Comparison of ENCODE assay signal across 8 mouse cellular contexts in the genomic region with DNA sequence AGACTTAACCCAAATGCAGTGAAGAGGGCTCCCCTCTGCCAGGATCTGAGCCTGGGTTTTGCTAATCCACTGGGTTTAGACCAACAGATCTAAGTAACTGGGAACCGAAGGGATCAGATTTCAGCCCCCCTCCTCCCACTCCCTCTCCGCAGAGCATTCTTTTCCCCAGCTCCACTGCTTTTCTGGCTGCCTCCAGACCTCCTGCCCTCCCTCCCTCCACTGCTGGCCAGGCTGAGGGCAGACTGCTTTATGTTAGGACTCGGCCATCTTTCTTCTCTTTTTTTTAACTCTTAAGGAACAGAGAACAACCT.
DNase-seq lines count a peak whose midpoint lies in the region; ATAC-seq and TF ChIP-seq lines count a peak whose summit lies in the region.

No protein-coding gene starts in this region.

- peak overlapping the region; percentile 32; the same call in 1 of the 2 replicates for H3K4me2 ChIP-seq in lung, embryonic 15.5 days
- H3K4me2 ChIP-seq in intestine, embryonic 15.5 days (replicated peaks), result peak overlapping the region; percentile 22; the same call in 1 of the 2 replicates
- no peak overlapping the region for H3K4me2 ChIP-seq in midbrain, embryonic 13.5 days (replicated peaks)

- peaks cover 50% of the 10 kb centered on the region for H3K4me1 ChIP-seq in lung, embryonic 15.5 days
- peaks cover 7% of the 10 kb centered on the region; the same call in 1 of the 2 replicates for H3K4me1 ChIP-seq in embryonic fibroblast, embryonic 13.5 days (ENCODE audit: control insufficient read depth, insufficient read depth, low read length)
- H3K4me1 ChIP-seq in intestine, embryonic 15.5 days (replicated peaks), result peaks cover 46% of the 10 kb centered on the region
- H3K4me1 ChIP-seq in midbrain, embryonic 13.5 days (replicated peaks), result peaks cover 45% of the 10 kb centered on the region

- ATAC-seq in lung, embryonic 15.5 days (ENCODE audit: borderline replicate concordance, extremely low read depth, low FRiP score, low TSS enrichment), result peak; percentile 91
- ATAC-seq in intestine, embryonic 15.5 days, result peak; percentile 78
- peak; percentile 67 for ATAC-seq in midbrain, embryonic 13.5 days

- whole genome bisulfite sequencing in lung, embryonic 15.5 days, result 6% methylated on average over 3 of the region's 3 CpGs
- WGBS in intestine, embryonic 15.5 days, result 11% methylated on average over 3 of the region's 3 CpGs
- 7% methylated on average over 3 of the region's 3 CpGs for WGBS in midbrain, embryonic 13.5 days

- no peaks in the 10 kb centered on the region for H3K36me3 ChIP-seq in lung, embryonic 15.5 days
- H3K36me3 ChIP-seq in intestine, embryonic 15.5 days, result no peaks in the 10 kb centered on the region
- H3K36me3 ChIP-seq in midbrain, embryonic 13.5 days, result peaks cover 8% of the 10 kb centered on the region; the same call in 1 of the 2 replicates

- no peaks in the 10 kb centered on the region for H3K9me3 ChIP-seq in lung, embryonic 15.5 days
- H3K9me3 ChIP-seq in intestine, embryonic 15.5 days, result no peaks in the 10 kb centered on the region
- H3K9me3 ChIP-seq in midbrain, embryonic 13.5 days, result no peaks in the 10 kb centered on the region

- no peaks in the 10 kb centered on the region for H3K27me3 ChIP-seq in lung, embryonic 15.5 days
- no peaks in the 10 kb centered on the region for H3K27me3 ChIP-seq in intestine, embryonic 15.5 days (replicated peaks)
- H3K27me3 ChIP-seq in midbrain, embryonic 13.5 days, result no peaks in the 10 kb centered on the region

- peak; percentile 11; the same call in 1 of the 2 replicates for TF ChIP-seq POLR2A in embryonic fibroblast, embryonic 13.5 days (IDR thresholded peaks at IDR 0.05; ENCODE audit: low read depth, low read length)

- H3K9ac ChIP-seq in lung, embryonic 15.5 days, result no peak overlapping the region
- H3K9ac ChIP-seq in intestine, embryonic 15.5 days, result no peak overlapping the region
- H3K9ac ChIP-seq in midbrain, embryonic 13.5 days (replicated peaks), result 0 out of 2 replicates have a peak overlapping the region, but pooled peaks have one; percentile 14

- TF ChIP-seq CTCF in embryonic fibroblast, embryonic 13.5 days (IDR thresholded peaks at IDR 0.05; ENCODE audit: borderline replicate concordance, insufficient read depth, low read length), result no peak

- H3K4me3 ChIP-seq in lung, embryonic 15.5 days, result no peak overlapping the region
- H3K4me3 ChIP-seq in embryonic fibroblast, embryonic 13.5 days (ENCODE audit: insufficient read depth, low read length), result no peak overlapping the region
- H3K4me3 ChIP-seq in intestine, embryonic 15.5 days (replicated peaks), result no peak overlapping the region
- H3K4me3 ChIP-seq in midbrain, embryonic 13.5 days (replicated peaks), result no peak overlapping the region

- H3K27ac ChIP-seq in lung, embryonic 15.5 days, result peak overlapping the region; percentile 85
- peak overlapping the region; percentile 63 for H3K27ac ChIP-seq in embryonic fibroblast, embryonic 13.5 days (ENCODE audit: insufficient read depth, low read length)
- peak overlapping the region; percentile 82 for H3K27ac ChIP-seq in intestine, embryonic 15.5 days
- H3K27ac ChIP-seq in midbrain, embryonic 13.5 days, result peak overlapping the region; percentile 70

- no peak for DNase-seq in lung, postnatal 14 days
- DNase-seq in cerebellum, postnatal 25 days, result no peak
- no peak for DNase-seq in left cerebral cortex, adult 9 months (ENCODE audit: low spot score in 2 of 2)
- no peak for DNase-seq in frontal cortex, postnatal 14 days (ENCODE audit: low spot score in 2 of 2)
